Mouse (Mus musculus): ENCODE results near the gene Khdc4. TPM values are rescaled to one million over a fixed set of nuclear protein-coding genes. Genes with fewer than 3 reads are reported as not detected.

Khdc4 gene
- polyA plus RNA-seq, 1 experiment from 2014 or later = 61.1 TPM

Other genes starting within 250 kb of the Khdc4 start
- 60.9 and 71.1 TPM in 2 replicates for gene Sema4a, start 224.6 kb upstream of the Khdc4 start, polyA plus RNA-seq (2015; fragmentation: Nextera tagmentation; extraction: Ambion mirVana)
- 126 and 127 TPM in 2 replicates for gene Lmna, start 175.8 kb upstream of the Khdc4 start, polyA plus RNA-seq (2015; fragmentation: Nextera tagmentation; extraction: Ambion mirVana)
- 6.5 and 7.3 TPM in 2 replicates for gene Mex3a, start 153.4 kb upstream of the Khdc4 start, polyA plus RNA-seq (2015; fragmentation: Nextera tagmentation; extraction: Ambion mirVana)
- 102 and 109 TPM in 2 replicates for gene Rab25, start 137.5 kb upstream of the Khdc4 start, polyA plus RNA-seq (2015; fragmentation: Nextera tagmentation; extraction: Ambion mirVana)
- 244 and 256 TPM in 2 replicates for gene Lamtor2, start 132.7 kb upstream of the Khdc4 start, polyA plus RNA-seq (2015; fragmentation: Nextera tagmentation; extraction: Ambion mirVana)
- gene Ubqln4, start 132.0 kb upstream of the Khdc4 start, polyA plus RNA-seq (2015; fragmentation: Nextera tagmentation; extraction: Ambion mirVana) = 37.2 and 38.9 TPM in 2 replicates
- gene Ssr2, start 109.9 kb upstream of the Khdc4 start, polyA plus RNA-seq (2015; fragmentation: Nextera tagmentation; extraction: Ambion mirVana) = 371 and 377 TPM in 2 replicates
- 41.5 and 43.7 TPM in 2 replicates for gene Arhgef2, start 79.8 kb upstream of the Khdc4 start, polyA plus RNA-seq (2015; fragmentation: Nextera tagmentation; extraction: Ambion mirVana)
- not detected in 2 replicates for gene Rxfp4, start 32.7 kb upstream of the Khdc4 start, polyA plus RNA-seq (2015; fragmentation: Nextera tagmentation; extraction: Ambion mirVana)
- 48.9 and 50.3 TPM in 2 replicates for gene Rit1, start 31.0 kb downstream of the Khdc4 start, polyA plus RNA-seq (2015; fragmentation: Nextera tagmentation; extraction: Ambion mirVana)
- 15.8 and 18.8 TPM in 2 replicates for gene Syt11, start 89.4 kb downstream of the Khdc4 start, polyA plus RNA-seq (2015; fragmentation: Nextera tagmentation; extraction: Ambion mirVana)
- gene Gon4l, start 149.4 kb downstream of the Khdc4 start, polyA plus RNA-seq (2015; fragmentation: Nextera tagmentation; extraction: Ambion mirVana) = 6.6 and 7.0 TPM in 2 replicates
- 43.4 and 45.6 TPM in 2 replicates for gene Msto1, start 228.2 kb downstream of the Khdc4 start, polyA plus RNA-seq (2015; fragmentation: Nextera tagmentation; extraction: Ambion mirVana)

All from intestine, embryonic 16.5 days (tissue).